Mouse (Mus musculus) heart, adult 18-20 months (tissue): Measurements from ENCODE around the gene Glis2. TPM values are rescaled to one million over a fixed set of nuclear protein-coding genes. Genes with fewer than 3 reads are reported as not detected.

Experiments used
- DNase-seq, 2 experiments: peaks; one replicate each; pipeline ENCODE4 v3.0.0; 2021 to 2022; ENCODE audit warnings: mixed read lengths in 1 of 2
- total RNA-seq, 2 experiments: library from RNA; stranded (reverse); gene quantifications; 2 replicates each; pipeline ENCODE4 v1.2.3; 2021

Glis2 gene
- total RNA-seq, 2 experiments from 2014 or later, result 6.2 to 8.5 TPM

DNA sequence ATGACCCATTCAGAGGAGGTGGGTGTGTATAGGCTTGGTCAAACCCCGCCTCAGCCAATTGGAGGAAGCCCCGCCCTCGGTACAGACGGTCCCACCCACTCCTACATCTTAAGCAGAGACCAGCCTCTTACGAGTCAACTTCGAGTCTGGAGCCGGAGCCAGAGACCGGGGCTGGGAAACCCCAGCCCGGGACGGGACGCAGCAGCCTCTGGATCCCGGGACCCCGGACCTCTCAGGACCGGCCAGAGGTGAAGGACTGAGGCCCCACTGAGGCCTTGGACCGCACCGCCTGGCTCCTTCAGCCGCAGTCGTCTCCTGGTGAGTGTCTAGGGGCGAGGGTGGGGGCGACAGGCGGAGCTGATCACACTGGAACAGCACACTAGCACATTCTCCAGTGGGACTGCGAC lies 45.3 kb downstream of the Glis2 start, which contains the start of the genes Vasn and Dnaja3:
Vasn (plus strand) TSS at position 111 of the 407 bp plus-strand sequence.
Dnaja3 (plus strand) TSS at position 159 of the 407 bp plus-strand sequence.
- DNase-seq, result peak; percentile 93 to 95

DNA sequence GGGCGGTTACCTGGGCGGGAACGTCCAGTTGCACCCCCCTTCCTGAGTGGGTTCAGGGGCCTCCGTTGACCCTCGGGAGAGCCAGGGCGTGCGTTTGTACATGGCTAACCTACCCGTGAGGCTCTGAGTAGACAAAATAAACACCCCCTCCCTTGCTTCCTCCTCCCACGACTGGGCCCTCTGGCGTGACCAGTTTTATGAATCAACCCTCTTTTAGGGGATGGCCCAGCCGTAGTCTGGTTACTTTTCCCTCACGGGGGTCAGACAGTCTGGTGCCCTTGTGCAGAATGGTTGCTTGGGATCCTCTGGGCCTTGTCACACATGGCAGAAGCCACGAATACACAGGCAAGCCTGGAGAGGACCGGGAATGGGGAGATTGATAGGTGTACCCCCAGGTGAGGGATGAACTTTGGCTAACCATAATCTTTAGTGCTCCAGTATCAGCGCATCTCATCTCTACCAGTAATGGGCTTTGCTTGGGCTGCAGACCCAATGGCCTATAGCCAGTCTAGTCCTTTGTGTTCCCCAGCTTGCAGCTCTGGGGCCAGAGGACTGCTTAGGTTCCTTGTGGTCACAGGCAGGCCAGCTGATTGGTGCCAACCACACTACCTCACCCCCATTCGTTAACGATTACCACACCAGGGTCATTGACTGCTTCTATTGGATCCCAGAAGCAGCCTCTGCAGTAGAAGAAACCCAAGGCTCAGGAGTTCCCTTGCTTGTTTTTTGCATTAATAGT lies 45.9 kb downstream of the Glis2 start:
- peak; percentile 49 to 53 for DNase-seq

DNA sequence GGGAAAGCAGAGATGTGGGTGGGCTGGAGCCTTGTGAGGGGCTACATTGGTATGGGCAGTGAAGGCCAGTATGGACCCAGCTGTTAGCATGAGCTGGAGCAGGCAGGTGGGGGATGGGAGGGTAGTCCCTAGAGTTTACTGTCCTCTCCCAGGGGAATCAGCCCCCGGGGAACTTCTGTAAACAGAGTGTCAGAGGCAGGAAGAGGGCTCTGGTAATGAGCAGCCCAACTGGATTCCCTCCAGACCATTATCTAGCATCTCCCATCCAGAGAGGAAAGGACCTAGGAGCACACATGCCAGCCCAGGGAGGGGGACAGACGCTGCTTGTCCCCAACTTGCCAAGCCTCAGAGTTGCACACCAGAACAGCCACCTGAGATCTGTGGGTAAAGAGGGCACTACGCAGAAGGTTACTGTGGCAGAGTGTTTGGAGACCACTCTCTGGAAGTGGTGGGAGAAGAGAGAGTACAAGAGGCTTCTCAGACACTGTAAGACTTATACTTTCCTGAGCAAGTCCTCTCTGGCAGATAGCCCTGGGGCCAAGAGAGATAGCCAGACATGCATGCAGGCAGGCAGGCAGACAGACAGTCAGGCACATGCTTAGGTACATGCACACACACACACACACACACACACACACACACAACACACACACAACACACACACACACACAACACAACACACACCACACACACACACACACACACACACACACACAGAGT lies 46.8 kb downstream of the Glis2 start:
- DNase-seq, result peak; percentile 47 to 55

DNA sequence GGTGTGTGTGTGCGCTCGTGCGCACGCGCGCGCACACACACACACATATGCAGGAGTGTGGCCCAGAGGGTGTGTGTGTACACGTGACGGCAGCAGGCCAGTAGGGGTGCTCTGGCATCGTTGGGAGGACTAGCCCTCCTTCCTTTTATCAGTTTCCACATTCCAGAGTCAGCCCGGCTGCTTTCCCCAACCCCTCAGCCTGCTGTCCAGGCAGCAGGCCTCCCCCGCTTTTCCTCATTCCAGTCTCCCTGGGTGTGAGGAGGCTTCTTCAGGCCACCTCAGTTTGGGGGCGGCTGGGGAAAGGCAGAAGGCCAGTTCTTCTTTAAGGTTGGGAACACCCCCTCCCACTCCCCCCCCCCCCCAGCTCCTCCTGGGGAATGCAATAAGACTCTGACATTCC lies 47.7 kb downstream of the Glis2 start:
- peak; percentile 69 to 81 for DNase-seq

DNA sequence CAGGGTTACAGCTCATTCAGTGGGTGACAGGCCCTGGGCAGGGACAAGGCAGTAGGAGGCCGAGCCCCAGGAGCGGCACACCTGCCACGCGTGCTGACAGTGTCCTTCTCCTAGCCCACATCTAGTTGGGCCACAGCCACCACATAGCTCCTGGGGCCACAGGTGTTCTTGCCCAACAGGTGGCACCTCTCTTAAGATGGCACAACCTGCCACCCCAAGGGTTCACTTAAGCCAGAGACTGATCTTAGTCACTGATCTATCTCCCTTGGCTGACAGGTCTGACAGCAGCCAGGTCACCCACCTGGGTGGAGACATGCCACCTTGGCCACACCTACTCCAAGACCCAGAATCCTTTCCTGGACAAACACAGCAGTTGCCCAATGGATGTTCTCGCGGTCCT lies 48.4 kb downstream of the Glis2 start:
- DNase-seq, result no peak

DNA sequence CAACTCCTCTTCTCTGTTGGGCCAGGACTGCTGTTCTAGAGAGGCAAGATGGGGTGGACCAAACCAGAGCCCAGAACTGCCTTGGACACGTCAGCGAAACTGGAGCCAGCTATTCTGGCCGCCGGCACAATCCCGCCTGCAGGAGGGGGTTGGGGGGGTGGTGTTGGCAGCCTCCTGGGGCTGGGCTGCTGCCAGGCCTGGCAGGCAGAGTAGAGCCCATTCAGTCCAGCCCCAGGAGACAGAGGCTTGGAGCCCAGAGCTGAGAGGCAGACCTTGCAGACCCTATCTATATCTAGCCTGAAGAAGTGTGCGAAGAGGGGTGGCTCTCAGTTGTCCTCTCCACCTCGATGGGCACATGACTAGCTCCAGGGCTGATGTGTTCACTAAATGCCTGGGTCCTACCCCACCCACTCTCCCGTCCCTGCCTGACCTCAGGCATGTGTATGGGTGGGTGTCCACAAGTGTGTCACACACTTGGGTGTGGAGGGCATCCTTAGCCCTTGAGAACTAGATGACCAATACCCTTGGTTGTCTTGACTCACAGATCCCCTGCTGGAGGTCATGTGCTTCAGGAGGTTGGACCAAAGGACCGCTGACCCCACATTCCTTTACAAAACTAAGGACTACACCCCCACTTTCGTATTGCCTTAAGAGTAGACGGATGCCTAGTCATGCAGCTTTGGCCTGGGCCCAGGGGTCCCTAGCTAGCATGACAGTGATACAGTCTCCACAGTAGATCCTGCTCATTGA lies 49.3 kb downstream of the Glis2 start:
- DNase-seq, result peak; percentile 88 to 90

DNA sequence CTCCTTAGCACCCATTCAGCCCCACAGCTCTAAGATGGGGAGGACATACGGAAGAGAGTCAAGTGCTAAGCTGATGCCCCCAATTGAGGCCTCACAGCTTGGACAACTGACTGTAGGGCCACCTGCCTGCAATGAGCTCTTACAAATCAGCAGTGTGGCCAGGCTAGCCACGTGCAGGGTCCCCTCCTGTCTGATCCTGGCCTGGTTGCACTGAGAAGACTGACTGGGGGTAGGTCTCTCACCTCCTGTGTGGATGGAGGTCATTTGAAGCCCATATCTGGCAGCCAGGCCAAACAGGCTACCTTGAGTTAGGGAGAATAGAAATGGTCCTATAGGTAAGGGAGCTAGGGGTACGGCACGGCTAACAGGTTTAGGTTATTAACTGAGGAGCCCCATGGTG lies 51.4 kb downstream of the Glis2 start:
- no peak for DNase-seq

DNA sequence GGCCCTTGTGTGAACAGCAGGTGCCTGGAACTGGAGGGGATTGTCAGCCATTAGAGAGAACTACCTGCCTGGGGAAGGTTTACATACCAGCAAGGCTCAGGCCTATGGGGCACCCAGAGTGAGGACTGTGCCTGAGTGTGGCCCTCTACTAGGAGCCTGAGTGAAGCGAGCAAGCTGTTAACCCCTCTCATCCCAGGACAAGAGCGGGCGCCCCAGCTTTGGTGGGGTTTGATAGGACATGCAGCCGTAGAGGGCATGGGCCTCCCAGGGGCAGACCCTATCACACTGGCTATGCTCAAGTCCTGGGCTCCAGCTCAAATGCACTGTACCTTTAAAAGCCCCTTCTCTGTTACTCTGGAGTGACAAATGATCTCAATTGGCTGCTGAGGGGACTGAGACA lies 52.3 kb downstream of the Glis2 start:
- no peak for DNase-seq

DNA sequence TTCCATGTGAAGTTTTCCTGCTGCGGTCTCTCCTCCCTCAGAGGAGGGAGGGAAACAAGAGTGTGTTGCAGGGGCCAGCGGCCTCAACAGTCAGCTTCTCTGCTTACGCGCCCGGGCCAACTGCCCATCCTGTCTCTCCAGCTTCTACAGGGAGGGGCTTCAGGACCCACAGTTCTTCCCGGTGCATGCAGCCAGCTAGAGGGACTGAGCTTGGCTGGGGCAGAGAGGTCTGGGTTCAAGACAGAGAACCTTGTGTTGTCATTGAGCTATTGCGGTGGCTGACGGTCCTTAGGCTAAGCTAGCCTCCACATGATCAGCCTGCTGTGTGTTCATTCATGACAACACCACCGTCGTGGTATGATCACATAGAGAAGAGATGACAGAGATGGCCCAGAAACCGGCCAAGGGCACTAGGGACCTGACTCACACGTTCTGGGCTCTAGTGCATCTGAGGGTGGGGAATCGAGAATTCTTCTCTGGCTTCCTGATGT lies 53.2 kb downstream of the Glis2 start:
- DNase-seq, result peak; percentile 66 to 74

DNA sequence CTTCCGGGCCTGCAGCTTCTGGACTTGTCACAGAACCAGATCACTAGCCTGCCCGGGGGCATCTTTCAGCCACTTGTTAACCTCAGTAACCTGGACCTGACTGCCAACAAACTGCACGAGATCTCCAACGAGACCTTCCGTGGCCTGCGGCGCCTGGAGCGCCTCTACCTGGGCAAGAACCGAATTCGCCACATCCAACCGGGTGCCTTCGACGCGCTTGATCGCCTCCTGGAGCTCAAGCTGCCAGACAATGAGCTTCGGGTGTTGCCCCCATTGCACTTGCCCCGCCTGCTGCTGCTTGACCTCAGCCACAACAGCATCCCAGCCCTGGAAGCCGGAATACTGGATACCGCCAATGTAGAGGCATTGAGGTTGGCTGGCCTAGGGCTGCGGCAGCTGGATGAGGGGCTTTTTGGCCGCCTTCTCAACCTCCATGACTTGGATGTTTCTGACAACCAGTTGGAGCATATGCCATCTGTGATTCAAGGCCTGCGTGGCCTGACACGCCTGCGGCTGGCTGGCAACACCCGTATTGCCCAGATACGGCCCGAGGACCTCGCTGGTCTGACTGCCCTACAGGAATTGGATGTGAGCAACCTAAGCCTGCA lies 54.0 kb downstream of the Glis2 start:
- DNase-seq, result no peak

DNA sequence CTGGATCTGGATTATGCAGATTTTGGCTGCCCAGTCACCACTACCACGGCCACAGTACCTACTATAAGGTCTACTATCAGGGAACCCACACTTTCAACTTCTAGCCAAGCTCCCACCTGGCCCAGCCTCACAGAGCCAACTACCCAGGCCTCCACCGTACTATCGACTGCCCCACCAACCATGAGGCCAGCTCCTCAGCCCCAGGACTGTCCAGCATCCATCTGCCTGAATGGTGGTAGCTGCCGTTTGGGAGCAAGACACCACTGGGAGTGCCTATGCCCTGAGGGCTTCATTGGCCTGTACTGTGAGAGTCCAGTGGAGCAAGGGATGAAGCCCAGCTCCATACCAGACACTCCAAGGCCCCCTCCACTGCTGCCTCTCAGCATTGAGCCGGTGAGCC lies 54.7 kb downstream of the Glis2 start:
- no peak for DNase-seq

DNA sequence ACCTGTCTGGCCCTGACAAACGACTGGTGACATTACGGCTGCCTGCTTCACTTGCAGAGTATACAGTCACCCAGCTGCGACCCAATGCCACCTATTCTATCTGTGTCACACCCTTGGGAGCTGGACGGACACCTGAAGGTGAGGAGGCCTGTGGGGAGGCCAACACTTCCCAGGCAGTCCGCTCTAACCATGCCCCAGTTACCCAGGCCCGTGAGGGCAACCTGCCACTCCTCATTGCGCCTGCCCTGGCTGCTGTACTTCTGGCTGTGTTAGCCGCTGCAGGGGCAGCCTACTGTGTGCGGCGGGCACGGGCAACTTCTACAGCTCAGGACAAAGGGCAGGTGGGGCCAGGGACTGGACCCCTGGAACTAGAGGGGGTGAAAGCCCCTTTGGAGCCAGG lies 55.2 kb downstream of the Glis2 start:
- peak in 1 of 2 experiments; percentile 65 for DNase-seq

DNA sequence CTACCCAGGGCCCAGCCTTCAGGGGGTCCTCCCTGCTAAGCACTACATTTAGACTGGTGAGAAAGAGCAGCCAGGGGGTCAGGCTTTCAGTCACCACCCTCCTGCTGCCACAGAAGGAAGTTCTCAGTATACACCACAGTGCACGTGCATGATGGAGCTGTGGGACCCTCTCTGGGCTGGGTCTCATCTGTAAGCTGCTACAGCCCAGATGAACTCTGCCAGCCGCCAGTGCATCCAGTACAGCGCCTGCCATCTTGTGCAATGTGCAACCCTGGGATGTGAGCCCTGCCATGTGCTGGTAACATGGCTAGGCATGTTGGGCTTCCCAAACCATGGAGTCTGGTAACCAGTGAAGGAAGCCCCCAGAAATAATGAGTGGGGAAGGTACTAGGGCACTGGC lies 55.6 kb downstream of the Glis2 start:
- DNase-seq, result no peak

DNA sequence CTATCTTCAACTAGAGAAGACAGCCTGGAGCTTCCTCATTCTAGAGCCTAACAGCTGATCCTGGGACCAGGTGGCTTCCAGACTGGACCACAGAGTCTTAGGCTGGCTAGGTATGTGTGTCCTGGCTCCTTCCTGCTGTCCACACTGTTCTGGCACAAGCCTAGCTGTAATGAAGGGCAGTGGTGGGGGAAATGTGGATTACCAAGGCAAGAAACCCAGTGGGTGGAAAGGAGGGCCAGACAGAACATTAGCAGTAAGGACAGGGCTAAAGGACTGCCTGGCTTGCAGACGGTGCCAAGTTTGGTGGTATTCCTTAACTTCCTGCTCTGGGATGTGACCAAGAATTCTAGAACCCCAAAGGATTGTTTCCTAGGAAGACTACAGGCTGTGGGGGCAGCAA lies 56.6 kb downstream of the Glis2 start:
- no peak for DNase-seq

DNA sequence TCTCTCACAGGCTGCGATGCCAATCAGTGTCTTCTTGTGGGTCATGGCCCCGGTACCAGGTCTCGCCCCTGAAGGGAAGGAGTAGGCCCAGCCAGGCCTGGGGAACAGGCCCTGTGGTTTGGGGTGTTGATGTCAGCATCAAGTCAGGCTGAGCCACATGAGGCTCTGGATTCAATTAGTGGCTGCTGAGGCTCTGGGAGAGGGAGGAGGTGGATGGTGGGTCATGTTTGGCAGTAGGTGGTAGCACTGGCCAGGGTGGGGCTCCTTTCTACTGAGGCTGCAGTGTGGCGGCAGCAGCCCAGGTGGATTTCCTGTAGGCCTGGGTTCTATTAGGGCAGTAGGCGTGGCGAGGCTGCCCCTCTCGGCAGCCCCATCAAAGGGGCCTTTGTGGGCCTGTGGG lies 57.1 kb downstream of the Glis2 start:
- no peak for DNase-seq

DNA sequence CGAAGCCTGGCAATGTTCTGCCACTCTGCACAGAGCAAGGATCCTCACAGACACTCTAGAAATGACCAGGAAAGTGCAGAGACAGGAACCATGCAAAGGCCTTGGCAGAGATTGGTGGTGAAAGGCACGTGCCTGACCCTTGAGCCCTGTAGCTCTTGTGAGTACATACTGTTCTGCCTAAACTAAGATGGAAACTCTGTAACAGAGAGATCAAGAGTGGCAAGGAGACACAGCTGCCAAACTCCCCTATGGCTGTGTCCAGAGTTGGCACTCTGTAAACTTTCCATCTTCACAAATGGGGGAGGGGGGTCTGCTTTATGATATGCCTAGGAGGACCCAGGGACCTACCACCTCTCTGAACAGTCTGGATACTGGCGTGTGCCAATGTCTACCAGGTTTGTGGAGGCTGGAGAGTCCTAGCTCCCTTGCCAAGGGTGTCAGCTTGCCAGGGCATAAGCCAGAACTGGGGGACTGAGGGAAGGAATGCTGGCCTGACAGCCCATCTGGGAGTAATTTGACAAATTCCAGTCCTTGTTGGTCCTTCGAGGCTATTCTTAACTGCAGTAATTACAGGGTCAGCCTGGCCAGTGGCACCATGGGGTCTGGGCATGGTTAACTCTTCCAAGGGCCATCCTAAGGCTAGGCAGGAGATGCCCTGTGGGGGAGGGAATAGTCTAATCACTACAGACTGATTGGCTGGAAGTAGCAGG lies 58.3 kb downstream of the Glis2 start:
- DNase-seq, result peak; percentile 59

DNA sequence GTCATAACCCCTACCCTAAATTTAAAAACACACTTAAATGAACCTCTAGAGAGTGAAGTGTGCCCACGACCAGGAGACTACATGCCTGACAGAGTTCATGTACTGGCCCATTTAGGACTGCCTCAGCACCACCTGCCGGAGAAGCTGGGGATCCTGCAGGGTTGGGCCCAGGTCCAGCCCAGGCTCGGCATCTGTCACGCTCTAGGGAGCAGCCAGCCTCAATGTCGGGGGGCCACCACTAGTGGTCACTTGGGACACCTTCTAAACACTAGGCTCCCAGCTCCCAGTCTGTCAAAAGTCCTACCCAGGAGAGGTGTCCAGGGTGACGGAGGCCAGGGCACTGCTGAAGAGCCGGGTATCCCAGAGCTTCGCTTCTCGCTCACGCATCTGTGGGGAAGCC lies 60.2 kb downstream of the Glis2 start:
- peak in 1 of 2 experiments; percentile 51 for DNase-seq

DNA sequence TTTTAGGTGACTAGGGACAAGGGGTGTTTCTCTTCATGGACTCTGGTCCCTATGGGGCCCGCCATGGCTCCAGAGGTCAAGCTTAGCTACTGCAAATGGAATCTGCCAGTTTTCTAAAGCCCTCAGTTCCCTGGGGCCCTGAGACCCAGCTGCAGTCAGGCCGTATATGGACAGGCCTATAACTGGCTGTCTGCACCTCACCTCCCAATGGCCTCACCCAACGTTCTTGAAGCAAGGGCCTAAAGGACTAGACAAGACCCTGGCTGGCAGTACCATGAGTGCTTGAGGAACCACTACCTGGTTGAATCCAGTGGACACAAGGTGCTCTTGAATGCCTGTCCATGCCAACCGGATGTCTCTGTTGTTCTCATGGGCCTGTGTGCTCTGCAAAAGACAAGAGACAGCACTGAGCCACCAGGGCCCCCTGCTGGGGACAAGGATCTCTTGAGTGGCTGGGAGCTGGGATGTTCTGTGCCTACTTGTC lies 60.8 kb downstream of the Glis2 start:
- DNase-seq, result peak; percentile 57 to 77

DNA sequence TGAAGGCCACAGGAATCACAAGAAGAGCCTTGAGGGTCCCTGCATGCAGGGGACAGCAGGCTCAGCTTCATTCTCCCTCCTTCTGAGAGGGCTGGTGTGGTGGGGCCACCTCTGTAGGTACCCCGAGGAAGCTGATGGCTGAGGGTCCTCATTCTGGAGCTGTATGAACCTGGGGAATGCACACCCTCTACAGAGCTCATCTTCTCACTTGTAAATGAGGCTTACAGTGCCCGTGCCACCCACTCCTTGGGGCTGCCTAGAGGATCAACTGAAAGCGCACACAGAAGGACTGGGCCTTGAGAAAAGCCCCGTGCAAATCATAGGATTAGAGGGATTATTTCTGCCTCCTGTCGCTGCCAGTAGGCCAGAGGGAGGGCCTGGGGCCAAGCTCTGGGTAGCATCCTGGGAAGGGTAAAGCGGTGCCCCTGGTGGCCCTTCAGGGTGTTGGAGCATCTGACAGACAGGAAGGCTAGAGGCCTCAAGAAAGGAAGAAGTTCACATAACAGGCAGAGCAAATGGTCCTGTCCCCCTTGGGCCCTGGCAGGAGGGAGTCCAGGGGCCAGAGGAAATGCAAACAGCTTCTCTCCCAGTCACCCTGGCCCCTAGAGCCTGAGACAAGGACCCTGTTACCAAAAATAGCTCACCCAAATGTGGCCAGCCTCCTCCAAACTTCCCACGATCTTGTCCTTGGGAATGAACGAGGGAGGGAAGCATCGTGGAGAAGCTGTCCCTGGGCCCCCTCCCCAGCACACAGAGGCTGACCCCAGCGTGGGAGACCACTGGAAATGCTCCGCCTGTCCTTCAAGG lies 61.5 kb downstream of the Glis2 start:
- peak in 1 of 2 experiments; percentile 52 for DNase-seq

DNA sequence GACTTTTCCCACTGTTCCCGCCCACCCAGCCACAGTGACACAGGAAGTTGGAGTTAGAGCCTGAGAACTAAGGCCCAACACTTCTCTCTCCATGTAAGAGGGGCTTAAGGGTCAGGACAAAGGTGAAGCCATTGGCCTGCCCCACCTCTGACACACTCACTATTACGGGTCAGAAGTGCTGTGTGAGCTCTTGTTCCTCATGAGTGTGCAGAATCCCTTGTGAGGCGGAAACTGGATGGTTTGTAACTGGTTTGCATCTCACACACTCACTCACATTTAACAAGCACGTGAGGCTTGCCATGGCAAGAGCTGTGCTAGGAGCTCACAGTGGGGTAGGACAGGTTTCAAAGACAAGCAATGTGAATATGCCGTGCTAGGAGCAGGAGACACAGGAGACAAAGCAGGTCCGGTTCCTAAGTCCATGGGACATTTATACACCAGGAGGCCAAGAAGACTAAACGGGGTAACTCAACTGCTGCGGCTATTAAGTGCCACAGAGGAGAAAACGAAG lies 62.1 kb downstream of the Glis2 start:
- DNase-seq, result no peak
